Mouse (Mus musculus): Measurements from ENCODE around the gene Scn10a. TPM values are rescaled to one million over a fixed set of nuclear protein-coding genes. Genes with fewer than 3 reads are reported as not detected.

The Scn10a gene
- total RNA-seq (2014; rRNA removed; ENCODE audit: low replicate concordance) (0.65 and 2.0 TPM in 2 replicates), polyA plus RNA-seq (2015; fragmentation: Nextera tagmentation; extraction: Ambion mirVana) (2.0 and 2.1 TPM in 2 replicates)

- no peaks in the 10 kb centered on the region for H3K4me1 ChIP-seq (ENCODE audit: control insufficient read depth, insufficient read depth)
- no peaks in the 10 kb centered on the region for H3K27me3 ChIP-seq (ENCODE audit: control insufficient read depth, insufficient read depth, low read length)
- no peaks in the 10 kb centered on the region for H3K36me3 ChIP-seq (replicated peaks; ENCODE audit: control insufficient read depth, insufficient read depth, low read length)
- no peak within 1 kb of the TSS for H3K4me3 ChIP-seq (ENCODE audit: low read depth, low read length)
- no peak within 1 kb of the TSS for H3K9ac ChIP-seq (replicated peaks; ENCODE audit: low read depth, low read length)
- H3K27ac ChIP-seq (ENCODE audit: low read depth): no peak within 1 kb of the TSS
- no peak for DNase-seq (ENCODE audit: low spot score)
- WGBS: 77% methylated on average over 11 of the region's 11 CpGs
- H3K4me2 ChIP-seq (ENCODE audit: low read depth, low read length): no peak within 1 kb of the TSS
- ATAC-seq (ENCODE audit: insufficient read depth, low read depth): no peak
- no peaks in the 10 kb centered on the region for H3K9me3 ChIP-seq (replicated peaks; ENCODE audit: control insufficient read depth, low read length)
- no peak for TF ChIP-seq CTCF (IDR thresholded peaks at IDR 0.05; ENCODE audit: low read depth)
- TF ChIP-seq EP300 (IDR thresholded peaks at IDR 0.05; ENCODE audit: low read depth): no peak
Measured at GRCm38 (mm10) chr9:119719222-119719621, at the start of gene Scn10a. Gene Scn10a, minus strand, starts transcription at chr9:119719322.

DNA sequence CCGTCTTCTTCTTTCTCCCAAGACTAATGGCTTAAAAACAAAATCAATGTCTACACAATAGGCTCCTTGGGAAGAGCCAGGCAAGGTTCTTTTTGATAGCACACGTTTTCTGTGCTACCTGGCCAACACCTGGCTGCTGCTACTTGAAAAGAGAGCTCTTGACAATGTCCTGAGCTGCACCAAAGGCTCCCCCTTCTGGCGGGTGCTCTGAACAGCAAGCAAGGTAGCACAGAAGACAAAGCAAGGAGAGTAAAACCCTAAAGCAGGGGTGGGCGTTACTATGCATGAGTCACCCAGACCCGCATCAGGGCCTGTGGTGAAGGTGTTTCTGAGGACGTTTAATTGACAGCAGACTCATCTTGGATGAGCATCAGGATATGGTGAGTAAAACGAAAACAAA lies 49.5 kb upstream of the Scn10a start:
- no peak for DNase-seq (ENCODE audit: low spot score)

DNA sequence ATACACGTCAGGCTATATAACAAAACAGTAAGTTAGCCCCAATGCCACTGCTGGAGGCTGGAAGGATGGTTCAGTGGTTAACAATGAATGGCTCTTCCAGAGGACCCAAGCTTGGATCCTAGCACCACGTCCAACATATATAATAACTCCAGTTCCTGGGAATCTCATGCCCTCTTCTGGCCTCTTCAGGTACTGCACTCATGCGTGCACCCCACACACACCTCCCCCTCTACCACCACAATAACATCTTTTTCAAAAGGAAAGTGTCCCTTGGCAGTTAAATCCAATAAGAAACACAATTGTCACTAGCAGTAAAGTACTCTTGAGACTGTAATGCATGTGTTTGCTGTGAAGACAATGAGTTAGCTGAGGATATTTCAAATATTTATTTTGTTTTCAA lies 41.1 kb upstream of the Scn10a start:
- no peaks in the 10 kb centered on the region for H3K4me1 ChIP-seq (ENCODE audit: control insufficient read depth, insufficient read depth)
- 79% methylated on average over 3 of the region's 3 CpGs for WGBS
- TF ChIP-seq CTCF (IDR thresholded peaks at IDR 0.05; ENCODE audit: low read depth) (no peak), EP300 (IDR thresholded peaks at IDR 0.05; ENCODE audit: low read depth) (no peak)
- ATAC-seq (ENCODE audit: insufficient read depth, low read depth) (no peak), DNase-seq (ENCODE audit: low spot score) (no peak)
- H3K27me3 ChIP-seq (ENCODE audit: control insufficient read depth, insufficient read depth, low read length): no peaks in the 10 kb centered on the region
- no peaks in the 10 kb centered on the region for H3K36me3 ChIP-seq (replicated peaks; ENCODE audit: control insufficient read depth, insufficient read depth, low read length)
- no peak overlapping the region for H3K4me2 ChIP-seq (ENCODE audit: low read depth, low read length)
- no peak overlapping the region for H3K27ac ChIP-seq (ENCODE audit: low read depth)
- H3K4me3 ChIP-seq (ENCODE audit: low read depth, low read length): no peak overlapping the region
- H3K9ac ChIP-seq (replicated peaks; ENCODE audit: low read depth, low read length): no peak overlapping the region
- H3K9me3 ChIP-seq (replicated peaks; ENCODE audit: control insufficient read depth, low read length): peaks cover 10% of the 10 kb centered on the region; the same call in 1 of the 2 replicates

More for the DNA sequence above, 49.5 kb upstream of the Scn10a start:
- Histone ChIP-seq H3K4me2 (ENCODE audit: low read depth, low read length) (no peak overlapping the region), H3K9me3 (replicated peaks; ENCODE audit: control insufficient read depth, low read length) (no peaks in the 10 kb centered on the region), H3K27me3 (ENCODE audit: control insufficient read depth, insufficient read depth, low read length) (no peaks in the 10 kb centered on the region), H3K36me3 (replicated peaks; ENCODE audit: control insufficient read depth, insufficient read depth, low read length) (no peaks in the 10 kb centered on the region), H3K9ac (replicated peaks; ENCODE audit: low read depth, low read length) (no peak overlapping the region), H3K4me1 (ENCODE audit: control insufficient read depth, insufficient read depth) (no peaks in the 10 kb centered on the region), H3K27ac (ENCODE audit: low read depth) (no peak overlapping the region), H3K4me3 (ENCODE audit: low read depth, low read length) (no peak overlapping the region)
- WGBS: 33% methylated on average over 7 of the region's 7 CpGs
- TF ChIP-seq CTCF (IDR thresholded peaks at IDR 0.05; ENCODE audit: low read depth) (peak; percentile 36), EP300 (IDR thresholded peaks at IDR 0.05; ENCODE audit: low read depth) (no peak)
- ATAC-seq (ENCODE audit: insufficient read depth, low read depth): no peak

DNA sequence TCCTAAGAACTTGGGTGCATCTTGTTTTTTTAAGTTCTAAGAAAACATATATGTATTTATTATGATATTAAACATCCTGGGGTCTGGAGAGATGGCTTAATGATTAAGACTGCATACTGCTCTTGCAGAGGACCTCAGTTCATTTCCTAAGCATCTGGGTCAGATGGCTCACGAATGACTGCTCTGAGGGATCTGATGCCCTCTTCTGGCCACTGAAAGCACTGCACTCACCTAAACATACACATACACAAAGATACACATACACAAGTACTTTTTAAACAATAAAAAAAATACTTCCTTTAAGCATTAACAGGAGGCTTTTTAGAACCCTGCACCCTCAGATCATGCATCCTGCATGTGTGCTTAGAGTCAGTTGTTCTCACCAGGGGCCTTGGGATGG lies 40.3 kb upstream of the Scn10a start:
- H3K27me3 ChIP-seq (ENCODE audit: control insufficient read depth, insufficient read depth, low read length): no peaks in the 10 kb centered on the region
- no peak overlapping the region for H3K27ac ChIP-seq (ENCODE audit: low read depth)
- 62% methylated on average over 1 of the region's 1 CpGs for WGBS
- H3K4me2 ChIP-seq (ENCODE audit: low read depth, low read length): no peak overlapping the region
- no peak for DNase-seq (ENCODE audit: low spot score)
- H3K9me3 ChIP-seq (replicated peaks; ENCODE audit: control insufficient read depth, low read length): peaks cover 10% of the 10 kb centered on the region; the same call in 1 of the 2 replicates
- H3K9ac ChIP-seq (replicated peaks; ENCODE audit: low read depth, low read length): no peak overlapping the region
- no peak for ATAC-seq (ENCODE audit: insufficient read depth, low read depth)
- H3K36me3 ChIP-seq (replicated peaks; ENCODE audit: control insufficient read depth, insufficient read depth, low read length): no peaks in the 10 kb centered on the region
- H3K4me1 ChIP-seq (ENCODE audit: control insufficient read depth, insufficient read depth): no peaks in the 10 kb centered on the region
- no peak for TF ChIP-seq CTCF (IDR thresholded peaks at IDR 0.05; ENCODE audit: low read depth)
- no peak for TF ChIP-seq EP300 (IDR thresholded peaks at IDR 0.05; ENCODE audit: low read depth)
- no peak overlapping the region for H3K4me3 ChIP-seq (ENCODE audit: low read depth, low read length)

GRCm38 (mm10) chr9:119751507-119751906 lies 32.4 kb upstream of the Scn10a start:
- DNase-seq (ENCODE audit: low spot score) (peak; percentile 81), ATAC-seq (ENCODE audit: insufficient read depth, low read depth) (peak; percentile 47; the same call in 1 of the 2 replicates)
- 10% methylated on average over 5 of the region's 5 CpGs for WGBS

GRCm38 (mm10) chr9:119749112-119749511 lies 30.0 kb upstream of the Scn10a start:
- Histone ChIP-seq H3K36me3 (replicated peaks; ENCODE audit: control insufficient read depth, insufficient read depth, low read length) (no peaks in the 10 kb centered on the region), H3K9me3 (replicated peaks; ENCODE audit: control insufficient read depth, low read length) (0 out of 2 replicates have a peak, but pooled peaks cover 5% of the 10 kb centered on the region), H3K4me1 (ENCODE audit: control insufficient read depth, insufficient read depth) (peaks cover 6% of the 10 kb centered on the region; the same call in 1 of the 2 replicates), H3K27ac (ENCODE audit: low read depth) (no peak overlapping the region), H3K9ac (replicated peaks; ENCODE audit: low read depth, low read length) (no peak overlapping the region), H3K4me3 (ENCODE audit: low read depth, low read length) (no peak overlapping the region), H3K27me3 (ENCODE audit: control insufficient read depth, insufficient read depth, low read length) (no peaks in the 10 kb centered on the region), H3K4me2 (ENCODE audit: low read depth, low read length) (no peak overlapping the region)
- no peak for TF ChIP-seq EP300 (IDR thresholded peaks at IDR 0.05; ENCODE audit: low read depth)
- TF ChIP-seq CTCF (IDR thresholded peaks at IDR 0.05; ENCODE audit: low read depth): no peak
- DNase-seq (ENCODE audit: low spot score): no peak
- WGBS: 54% methylated on average over 9 of the region's 9 CpGs
- ATAC-seq (ENCODE audit: insufficient read depth, low read depth): no peak

More at GRCm38 (mm10) chr9:119751507-119751906, 32.4 kb upstream of the Scn10a start:
- no peak overlapping the region for H3K27ac ChIP-seq (ENCODE audit: low read depth)
- H3K4me1 ChIP-seq (ENCODE audit: control insufficient read depth, insufficient read depth): peaks cover 6% of the 10 kb centered on the region; the same call in 1 of the 2 replicates
- TF ChIP-seq CTCF (IDR thresholded peaks at IDR 0.05; ENCODE audit: low read depth): peak; percentile 70
- no peak for TF ChIP-seq EP300 (IDR thresholded peaks at IDR 0.05; ENCODE audit: low read depth)
- no peak overlapping the region for H3K4me2 ChIP-seq (ENCODE audit: low read depth, low read length)
- no peak overlapping the region for H3K9ac ChIP-seq (replicated peaks; ENCODE audit: low read depth, low read length)
- H3K36me3 ChIP-seq (replicated peaks; ENCODE audit: control insufficient read depth, insufficient read depth, low read length): no peaks in the 10 kb centered on the region
- H3K27me3 ChIP-seq (ENCODE audit: control insufficient read depth, insufficient read depth, low read length): no peaks in the 10 kb centered on the region
- no peak overlapping the region for H3K4me3 ChIP-seq (ENCODE audit: low read depth, low read length)
- 0 out of 2 replicates have a peak, but pooled peaks cover 5% of the 10 kb centered on the region for H3K9me3 ChIP-seq (replicated peaks; ENCODE audit: control insufficient read depth, low read length)

Data from heart, postnatal 0 days (tissue).